Mouse (Mus musculus) lung, adult 18-20 months (tissue): ENCODE measurements around the gene Chchd10.
A peak's percentile ranks its signal among the peaks of the same experiment; 100 is the strongest.

Experiments
- DNase-seq, 2 experiments: peaks; one replicate each; pipeline ENCODE4 v3.0.0; 2022; ENCODE audit warnings: mixed read lengths in 2 of 2

Chchd10 gene

GRCm38 (mm10) chr10:75951424-75952050 is 18.6 kb downstream of the Chchd10 start:
- peak in 1 of 2 experiments; percentile 58 for DNase-seq

DNA sequence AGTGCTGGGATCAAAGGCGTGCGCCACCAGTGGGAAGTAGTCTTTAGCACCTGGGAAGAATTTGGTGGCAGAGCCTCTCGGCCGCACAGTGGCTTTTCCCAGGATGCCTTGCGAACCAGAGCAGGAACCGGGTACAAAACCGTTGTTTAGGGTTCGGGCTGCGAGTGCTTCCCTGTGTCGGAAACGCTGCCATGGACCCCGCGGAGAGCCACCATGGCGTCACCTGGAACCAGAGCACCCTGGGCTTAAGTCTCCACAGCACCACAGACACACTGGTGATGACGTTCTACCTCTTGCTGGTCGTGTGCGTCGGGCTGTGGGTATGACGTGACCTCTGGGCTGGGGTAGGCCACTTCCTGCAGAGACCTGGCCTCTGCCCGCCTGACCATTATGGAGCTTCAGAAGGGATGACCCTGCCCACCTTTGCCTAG is 21.5 kb downstream of the Chchd10 start, which contains the start of gene Gm5134:
Gm5134 (plus strand) TSS at position 134 of the 431 bp plus-strand sequence.
- no peak for DNase-seq

- no peak for DNase-seq
These were observed 40.9 kb downstream of the Chchd10 start for GRCm38 (mm10) chr10:75973846-75974245.

DNA sequence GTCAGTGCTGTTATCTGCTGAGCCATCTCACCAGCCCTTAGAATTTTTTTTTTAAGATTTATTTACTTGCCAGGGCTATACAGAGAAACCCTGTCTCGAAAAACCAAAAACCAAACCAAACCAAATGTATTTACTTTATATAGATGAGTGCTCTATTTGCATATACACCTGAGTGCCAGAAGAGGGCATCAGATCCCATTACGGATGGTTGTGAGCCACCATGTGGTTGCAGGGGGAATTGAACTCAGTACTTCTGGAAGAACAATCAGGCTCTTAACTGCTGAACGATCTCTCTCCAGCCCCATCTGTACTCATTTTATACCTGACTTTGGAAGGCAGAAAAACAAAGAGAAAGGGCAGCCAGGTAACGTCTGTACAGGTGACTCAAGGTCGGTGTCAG is 42.3 kb downstream of the Chchd10 start:
- no peak for DNase-seq

- DNase-seq: no peak
These were observed 45.3 kb downstream of the Chchd10 start for GRCm38 (mm10) chr10:75978119-75978834.

DNA sequence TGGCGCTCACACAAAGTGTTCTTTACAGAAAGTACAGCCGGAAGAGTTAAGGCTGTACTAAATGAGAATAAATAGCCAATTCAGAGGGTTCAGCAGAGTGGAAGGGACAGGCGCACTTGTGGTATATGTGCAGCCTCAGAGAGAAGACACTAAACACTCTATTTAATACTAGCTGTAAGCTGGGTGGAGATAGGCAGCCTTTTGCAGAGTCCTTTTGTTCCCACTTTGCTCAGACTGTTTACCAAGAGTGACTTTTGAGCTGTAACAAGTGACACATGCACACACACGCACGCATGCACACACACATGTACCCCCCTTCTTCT is 45.9 kb downstream of the Chchd10 start:
- DNase-seq: no peak

DNA sequence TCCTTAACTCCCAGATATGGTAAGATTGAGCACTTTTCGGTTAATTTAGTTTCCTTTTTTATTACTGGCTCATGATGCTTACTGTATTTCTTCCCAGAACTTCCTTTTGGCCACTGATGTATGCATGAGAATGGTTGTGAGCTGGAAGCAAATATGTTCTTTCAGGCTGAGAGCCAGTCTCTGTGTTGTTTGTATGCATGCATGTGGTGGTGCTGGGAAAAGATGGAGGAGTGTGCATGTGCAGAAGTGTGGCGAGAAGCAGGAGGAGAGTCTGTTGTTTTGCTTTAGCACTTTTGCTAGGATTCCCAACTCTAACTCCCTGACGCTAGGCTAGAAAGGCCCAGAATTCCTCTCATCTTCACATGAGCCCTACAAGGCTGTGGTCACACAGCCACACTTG is 46.5 kb downstream of the Chchd10 start:
- DNase-seq: no peak
